Mouse (Mus musculus) yolk sac, embryonic 10.5 days (tissue): ENCODE data around the gene Prom2.

Source experiments
- DNase-seq: peaks from one replicate; pipeline ENCODE4 v3.0.0-alpha.2; 2017; ENCODE audit warnings: low spot score

Gene Prom2

DNA sequence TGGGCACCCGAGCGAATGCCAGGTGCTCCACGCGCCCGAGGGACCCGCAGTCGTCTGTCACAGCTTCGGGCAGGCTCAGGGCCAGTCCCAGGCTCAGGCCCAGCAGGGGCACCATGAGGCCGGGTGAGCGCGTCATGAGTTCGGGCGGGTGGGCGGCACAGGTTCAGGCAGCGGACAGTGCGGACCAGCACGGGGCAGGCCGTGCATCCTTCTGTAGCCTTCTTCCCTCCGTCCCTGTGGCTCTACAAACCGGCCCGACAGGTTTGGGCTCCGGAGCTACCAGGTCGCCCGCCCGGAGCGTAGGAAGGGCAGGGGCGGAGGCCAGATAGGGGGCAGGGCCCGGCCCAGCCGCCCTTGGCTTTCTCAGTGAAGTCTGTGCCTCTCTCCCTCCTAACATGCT, at the start of gene Prom2:
Gene Prom2 (minus strand): TSS at position 283 of the 400 bp plus-strand sequence.
- DNase-seq = no peak

DNA sequence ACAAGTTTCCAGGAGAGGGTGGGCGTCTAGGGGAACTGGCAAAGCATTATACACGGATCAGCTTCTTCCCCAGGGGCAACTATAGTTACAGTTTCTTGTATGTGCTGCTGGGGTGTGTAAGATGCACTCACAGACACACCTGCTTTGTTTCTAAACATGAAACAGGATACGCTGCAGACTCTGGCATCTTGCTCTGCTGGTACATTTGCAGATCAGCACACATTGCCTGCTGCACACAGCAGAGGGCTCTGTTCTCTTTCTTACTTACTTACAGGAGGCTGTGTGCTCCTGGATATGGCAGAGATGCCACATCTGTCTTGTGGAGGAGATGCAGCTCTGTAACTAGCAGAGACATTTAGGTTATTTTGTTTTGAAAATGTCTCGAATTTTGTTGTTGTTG, 49.6 kb upstream of the Prom2 start:
- DNase-seq = no peak

DNA sequence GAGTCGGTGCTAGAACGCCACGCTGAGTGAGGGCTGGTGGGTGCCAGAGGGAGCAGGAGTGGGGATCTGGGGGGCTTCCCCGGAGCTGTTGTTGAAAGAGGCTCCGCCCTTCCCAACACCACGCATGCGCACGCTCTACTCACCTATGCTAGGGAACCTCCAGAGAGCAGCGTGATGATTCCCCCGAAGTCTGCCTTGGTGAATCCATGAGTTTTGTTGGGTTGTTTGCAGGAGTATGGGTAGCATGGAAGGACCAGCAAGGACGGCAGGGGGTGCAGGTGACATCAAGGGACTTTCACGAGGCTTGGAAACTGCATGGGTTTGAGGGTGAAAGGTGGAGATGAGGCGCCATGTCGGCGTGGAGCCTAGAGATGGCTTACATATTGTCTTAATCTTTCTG, 48.9 kb upstream of the Prom2 start:
- DNase-seq = no peak

DNA sequence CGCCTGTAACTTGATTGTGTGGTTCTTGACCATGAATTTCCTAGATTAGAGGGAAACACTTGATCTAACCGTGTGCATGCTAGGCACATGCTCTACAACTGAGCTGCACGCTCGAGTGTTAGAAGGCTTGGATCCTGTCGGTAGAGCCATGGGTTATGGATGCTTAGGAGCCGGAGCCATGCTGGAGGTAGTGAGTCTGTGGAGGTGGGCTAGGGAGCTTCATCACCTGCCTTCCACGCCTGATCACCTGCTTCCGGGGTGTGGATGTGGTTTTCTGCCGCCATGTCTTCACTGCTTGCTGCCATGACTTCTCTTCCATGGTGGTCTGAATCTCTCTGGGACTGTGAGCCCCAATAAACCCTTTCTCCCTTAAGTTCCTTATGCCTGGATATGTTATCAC, 47.6 kb upstream of the Prom2 start:
- DNase-seq = no peak

DNA sequence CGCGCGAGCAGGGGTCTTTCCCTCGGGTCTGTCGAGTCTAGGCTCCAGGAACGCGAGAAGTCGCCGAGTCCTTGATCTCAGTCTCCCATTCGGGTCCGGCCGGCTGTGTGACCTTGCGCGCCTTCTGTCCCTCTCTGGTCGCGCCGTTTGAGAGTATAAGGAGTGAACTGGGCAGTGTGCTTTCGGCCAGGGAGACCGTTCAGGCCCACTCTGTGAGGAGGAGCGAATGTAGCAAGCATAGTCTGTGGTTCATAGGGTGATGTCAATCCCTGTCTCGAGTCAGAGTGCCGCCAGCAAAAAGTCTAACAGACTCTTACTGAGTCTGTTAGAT, 46.2 kb upstream of the Prom2 start:
- DNase-seq = no peak

DNA sequence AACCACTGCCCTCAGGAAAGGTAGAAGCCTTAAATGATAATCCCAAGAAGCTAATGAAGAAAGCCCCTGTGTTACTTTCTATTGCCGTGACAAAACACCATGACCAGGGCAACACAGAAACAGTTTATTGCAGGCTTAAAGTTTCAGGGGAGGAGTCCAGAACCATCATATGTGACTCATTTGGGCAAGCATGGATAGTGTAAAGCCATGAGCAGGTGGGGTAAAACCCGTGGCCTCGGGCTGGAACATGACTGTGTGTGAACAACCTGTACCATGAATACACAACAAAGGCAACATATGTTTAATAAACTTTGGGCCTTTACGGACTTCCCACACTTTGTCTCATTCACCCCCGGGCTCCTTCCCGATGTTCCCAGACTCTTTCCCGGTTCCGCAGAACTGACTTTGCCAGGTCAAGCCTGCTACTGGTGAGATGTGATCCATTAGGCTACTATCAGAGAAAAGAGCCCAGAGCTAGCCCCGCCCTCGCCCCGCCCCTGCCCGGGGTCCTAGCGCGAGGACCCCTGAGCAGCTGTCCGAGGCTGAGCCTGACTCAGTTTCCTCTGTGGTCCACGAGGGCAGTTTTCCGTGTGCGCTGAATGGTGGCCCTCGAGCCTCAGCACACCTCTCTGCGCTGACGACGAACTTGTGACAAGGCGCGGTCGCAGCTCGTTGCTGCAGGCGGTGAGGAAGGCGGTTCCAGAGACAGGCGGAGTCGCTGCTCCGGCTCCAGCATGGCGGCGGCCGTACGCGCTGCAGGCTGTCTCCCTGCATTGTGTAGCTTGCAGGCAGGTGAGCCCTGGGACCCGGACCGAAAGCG, 45.6 kb upstream of the Prom2 start, which contains the start of the genes Zfp661 and Mrps5:
Gene Zfp661 (minus strand): TSS at position 401 of the 820 bp plus-strand sequence.
Gene Mrps5 (plus strand): TSS at position 529 of the 820 bp plus-strand sequence.
- peak; percentile 85 for DNase-seq

DNA sequence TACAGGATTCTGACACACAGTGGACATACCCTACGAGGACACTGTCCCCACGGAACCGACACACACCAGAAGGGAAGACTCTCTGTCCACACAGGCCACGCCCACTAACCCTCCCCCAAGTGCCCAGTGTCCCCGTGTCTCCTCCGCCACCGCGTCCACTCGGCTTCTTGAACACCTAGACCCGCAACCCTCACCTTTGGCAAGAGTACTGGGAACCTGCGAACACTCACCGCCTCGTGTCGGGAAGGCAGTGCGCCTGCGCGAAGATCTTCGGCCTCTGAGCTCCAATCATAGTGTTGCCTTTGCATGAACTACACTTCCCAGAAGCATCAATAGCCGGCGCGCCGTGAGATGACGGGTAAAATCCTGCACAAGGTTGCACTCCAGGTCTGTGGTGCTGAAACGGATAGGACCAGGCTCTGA, 43.2 kb upstream of the Prom2 start:
- peak; percentile 91 for DNase-seq

DNA sequence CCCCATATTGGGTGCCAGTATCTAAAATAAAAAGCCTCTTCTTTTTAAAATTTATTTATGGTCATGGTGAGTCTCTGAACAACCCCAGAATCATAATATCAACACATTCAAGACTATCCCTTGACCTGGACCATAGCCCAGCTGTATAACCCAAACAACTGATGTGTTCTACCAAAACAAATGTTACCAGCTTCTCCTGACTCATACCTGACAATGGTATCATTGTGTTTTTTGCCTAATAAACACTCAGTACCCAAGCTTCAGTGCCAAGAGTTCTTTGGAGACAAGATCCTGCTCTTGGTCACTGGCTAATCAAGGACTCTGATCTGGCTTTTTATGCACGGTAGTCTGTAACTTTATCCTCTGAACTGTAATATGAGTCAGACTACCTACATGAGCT, 32.1 kb upstream of the Prom2 start:
- DNase-seq = no peak

DNA sequence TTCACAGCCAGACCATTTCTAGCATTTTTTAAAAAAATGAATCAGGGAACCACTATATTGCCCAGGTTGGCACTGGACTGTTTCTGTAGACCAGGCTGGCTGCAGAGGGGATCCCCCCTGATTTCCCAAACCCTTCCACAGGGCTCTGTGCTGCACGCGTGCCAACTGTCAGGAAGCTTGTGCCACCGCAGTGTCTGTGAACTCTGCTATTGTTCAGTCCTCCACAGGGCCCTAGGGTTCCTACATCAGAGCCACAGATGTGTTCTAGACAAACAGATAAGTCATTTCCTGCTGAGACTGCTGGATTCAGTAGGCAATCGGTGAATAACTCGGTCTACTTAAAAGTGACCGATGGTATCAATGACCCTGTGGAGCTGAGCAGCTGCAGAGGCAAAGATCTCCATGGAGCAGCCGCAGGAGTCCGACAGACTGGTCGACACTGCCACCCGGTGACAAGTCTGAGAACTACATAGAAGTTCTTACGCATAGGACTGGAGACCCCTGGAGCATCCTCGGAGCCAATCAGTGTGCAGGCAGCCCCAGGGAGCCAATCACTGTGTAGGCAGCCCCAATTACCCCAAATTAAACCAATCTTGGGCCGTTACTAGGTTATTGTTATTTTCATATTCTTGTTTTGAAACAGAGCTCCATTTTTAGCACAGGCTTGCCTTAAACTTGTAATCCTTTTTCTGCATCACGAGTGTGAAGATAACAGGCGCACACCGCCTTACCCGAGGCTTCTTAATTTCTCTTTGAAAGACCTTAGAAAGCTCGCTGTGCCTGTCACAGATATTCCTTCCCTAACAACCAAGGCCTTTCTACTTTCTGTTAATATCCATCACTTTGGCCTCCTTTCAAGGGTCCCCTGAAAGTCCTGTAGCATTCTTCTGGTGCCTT, 18.1 kb upstream of the Prom2 start:
- DNase-seq = peak; percentile 64

DNA sequence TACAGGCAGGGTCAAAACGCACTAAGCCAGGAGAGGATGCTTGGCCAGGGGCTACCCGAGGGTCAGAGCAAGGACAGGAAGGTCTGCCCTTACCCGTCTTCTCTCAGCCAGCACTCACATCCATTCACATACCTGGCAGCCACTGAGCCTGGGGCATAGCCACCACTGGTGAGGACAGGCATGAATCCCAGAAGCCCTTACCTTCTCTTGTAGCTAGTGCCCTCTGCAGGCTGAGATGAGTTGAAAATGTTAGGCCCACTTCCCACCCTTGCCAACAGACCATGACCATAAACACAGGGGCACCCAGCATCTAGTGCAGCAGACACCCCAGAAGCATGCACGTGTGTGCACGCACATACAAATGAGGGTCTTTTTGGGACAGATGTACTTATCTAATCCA, 9.8 kb upstream of the Prom2 start:
- no peak for DNase-seq

DNA sequence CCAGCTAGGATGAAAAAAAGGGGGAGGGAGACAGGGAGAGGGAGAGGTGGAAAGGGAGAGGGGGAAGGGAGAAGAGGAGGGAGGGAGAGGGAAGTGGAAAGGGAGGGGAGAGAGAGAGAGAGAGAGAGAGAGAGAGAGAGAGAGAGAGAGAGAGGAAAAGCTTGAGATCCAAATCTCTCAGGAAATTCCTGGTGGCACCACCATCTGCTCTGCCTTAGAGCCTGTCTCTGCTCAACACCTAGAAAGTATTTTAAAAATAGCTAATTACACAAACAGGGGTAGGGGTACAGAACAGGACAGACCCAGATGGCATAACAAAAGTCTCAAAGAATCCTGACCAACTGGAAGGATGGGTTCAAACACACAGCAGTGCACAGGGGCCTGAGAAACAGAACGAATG, 9.2 kb upstream of the Prom2 start:
- no peak for DNase-seq

DNA sequence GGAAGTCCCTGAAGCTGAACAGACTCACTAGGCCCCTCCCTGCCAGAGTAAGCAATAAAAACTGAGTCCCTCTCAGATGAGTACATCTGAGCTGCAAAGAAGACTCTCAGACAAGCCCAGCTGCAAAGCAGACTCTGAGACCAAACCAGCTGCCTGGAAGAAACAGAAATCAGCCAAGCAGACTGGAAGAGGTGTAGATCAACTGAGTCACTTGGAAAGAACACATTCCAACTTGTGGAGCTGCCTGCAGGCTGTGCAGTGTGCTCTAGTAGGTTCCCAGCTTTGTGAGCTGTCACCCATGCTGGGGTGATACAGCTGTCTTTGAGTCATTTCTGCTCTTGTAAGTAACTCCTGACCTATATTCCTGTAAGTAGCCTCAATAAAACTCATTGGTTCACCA, 8.4 kb upstream of the Prom2 start:
- no peak for DNase-seq

DNA sequence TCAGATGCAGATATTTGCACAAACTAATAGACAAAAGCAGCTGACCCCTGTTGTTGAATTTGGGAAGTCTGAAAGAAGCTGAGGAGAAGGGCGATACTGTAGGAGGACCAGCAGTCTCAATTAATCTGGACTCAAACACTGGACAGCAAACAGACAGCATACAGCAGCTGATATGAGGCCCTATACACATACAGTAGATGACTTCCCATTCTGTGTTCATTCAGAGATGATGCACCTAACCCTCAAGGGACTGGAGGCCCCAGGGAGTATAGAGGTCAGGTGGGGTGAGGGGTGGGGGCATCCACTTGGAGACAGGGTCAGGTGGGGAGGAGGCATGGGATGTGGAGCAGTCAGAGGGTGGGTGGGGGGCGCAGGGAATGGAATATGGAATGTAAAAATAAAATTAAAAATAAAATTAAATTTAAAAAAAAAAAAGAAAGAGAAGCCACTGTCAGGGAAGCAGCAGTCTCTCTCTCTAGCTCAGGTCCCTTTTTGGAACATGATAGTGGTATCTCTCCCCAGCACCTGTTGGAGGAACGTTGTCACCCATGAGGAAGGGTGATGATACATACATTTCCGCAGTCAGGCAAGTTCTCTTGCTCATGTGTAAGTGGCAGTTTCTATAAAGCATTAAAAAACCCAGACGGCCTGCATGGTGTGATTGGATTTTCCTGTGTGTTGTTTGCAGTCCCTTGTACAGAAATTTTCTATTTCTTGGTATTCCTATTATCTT, 7.2 kb upstream of the Prom2 start:
- DNase-seq = no peak

DNA sequence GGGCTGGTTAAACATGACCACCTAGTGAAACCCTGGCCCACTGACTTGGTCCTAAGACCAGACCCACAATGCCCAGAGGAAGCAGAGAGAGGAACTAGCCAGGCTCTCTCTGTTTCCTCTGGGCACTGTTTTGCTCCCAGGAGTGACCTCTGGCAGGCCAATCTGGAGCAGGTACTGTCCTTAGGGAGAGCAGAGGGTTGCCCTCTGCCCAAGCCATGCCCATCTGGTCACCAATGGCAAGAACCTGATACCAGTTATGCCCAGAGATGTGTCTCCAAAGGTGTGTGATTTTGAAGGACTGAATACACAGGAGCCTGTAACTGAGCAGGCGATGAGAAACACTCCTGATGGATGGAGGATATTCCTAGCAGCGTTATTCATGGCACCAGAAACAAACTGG, 430 bp upstream of the Prom2 start:
- no peak for DNase-seq

DNA sequence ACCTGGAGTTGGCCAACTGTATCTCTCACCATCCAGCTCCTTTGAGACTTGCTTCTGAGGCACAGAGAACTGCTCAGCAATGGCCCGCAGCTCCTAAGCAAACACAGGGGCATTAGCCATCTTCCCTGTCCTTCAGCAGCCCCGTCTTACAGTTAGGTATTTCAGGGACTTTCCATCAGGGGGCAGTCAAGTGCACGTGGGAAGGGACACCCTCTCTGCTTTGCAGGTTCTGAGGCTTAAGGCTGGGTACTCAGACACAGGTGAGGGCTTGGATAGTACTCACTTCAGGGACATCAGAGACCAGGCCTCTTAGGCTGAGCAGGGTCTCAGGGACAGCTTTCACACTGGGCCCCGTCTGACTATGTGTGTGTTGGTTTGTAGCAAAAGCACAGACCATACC, 1.8 kb downstream of the Prom2 start:
- no peak for DNase-seq

DNA sequence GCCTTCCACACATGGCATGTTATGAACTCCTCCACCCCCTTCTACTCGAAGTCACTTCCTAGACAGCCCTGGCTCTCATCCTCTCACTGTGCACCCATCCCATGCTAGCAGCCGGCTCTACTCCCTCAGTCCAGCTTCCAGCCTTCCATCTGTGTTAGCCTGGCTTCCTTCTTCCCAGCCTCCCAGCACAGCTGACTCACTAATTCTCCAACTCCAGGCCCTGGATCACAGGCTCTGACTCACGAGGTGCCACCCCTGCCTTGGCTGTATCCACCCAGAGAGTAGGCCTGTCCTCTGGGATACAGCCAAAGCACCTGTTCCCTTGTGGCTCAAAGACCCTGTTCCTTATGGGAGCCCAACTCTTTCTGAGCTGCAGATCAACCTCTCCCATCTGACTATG, 3.7 kb downstream of the Prom2 start:
- DNase-seq = no peak

DNA sequence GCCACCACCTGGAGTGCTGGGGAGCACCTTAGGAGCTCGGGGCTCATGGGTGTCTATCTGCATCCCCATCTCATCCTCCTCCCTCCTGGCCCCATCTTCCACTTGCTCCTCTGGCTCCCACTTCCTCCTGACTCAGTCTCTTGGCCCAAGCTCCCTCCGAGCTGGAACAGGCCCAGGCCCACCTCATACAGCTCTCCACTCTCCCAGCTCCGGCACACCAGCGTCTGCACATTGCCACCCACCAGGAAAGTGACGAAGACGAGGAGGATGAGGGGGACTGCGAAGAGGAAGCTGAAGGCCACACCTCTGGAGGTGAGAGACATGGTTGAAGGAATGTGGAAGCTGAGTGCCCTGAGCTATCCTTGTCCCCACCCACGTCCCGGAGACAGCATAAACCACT, 5.9 kb downstream of the Prom2 start:
- no peak for DNase-seq

DNA sequence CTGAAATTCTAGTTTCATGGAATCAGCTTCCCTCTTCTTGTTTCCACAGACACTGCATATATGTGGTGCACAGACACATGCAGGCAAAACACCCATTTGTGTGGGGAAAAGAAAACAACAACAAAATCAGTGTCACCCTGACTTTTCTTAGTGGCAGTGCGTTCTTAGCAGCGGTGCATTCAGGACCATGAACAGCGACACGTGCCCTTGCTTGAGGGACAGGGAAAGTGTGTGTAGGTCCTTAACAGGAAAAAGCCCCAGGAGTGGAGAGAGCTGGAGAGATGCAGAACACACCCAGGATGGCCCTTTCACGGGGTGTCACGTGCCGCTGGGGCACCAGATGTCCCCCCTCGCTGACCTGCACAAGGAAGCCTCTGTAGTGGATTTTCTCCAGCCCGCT, 8.9 kb downstream of the Prom2 start:
- no peak for DNase-seq

DNA sequence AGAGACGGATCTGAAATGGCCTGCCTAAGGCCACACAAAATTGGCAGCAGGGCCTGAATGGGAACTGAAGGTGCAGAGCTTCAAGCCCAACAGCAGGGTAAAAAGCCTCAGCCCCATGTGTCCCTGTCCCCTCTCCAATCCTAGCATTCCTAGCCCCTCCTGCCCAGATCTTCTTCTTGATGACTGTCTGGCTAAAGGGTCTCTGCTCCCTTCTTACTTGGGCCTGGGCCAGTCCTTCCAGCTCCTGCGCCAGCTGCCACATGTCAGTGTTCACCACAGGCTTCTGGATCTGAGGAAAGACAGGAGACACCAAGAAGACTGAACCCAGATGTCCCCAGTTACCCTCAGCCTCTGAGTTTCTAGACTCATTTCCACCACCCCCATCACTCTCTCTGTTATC, 9.7 kb downstream of the Prom2 start:
- DNase-seq = no peak

DNA sequence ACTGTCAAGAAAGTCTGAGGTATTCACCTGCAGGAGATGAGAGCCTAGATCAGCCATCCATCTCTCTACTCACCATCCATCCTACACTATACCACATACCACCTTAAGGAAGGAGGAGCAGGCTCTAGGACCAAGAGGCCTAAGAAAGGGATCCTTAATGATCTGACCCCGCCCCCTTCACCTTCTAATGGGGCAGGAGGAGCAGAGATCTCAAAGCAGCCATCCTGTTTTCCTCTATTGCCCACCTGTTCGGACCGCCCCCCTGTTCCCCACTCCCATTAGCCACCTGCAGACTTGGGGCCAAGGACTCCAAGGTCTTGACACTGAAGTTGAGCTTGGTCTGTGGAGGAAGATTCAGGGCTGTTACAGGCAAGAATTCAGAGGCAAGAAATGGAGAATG, 10.8 kb downstream of the Prom2 start:
- DNase-seq = no peak

DNA sequence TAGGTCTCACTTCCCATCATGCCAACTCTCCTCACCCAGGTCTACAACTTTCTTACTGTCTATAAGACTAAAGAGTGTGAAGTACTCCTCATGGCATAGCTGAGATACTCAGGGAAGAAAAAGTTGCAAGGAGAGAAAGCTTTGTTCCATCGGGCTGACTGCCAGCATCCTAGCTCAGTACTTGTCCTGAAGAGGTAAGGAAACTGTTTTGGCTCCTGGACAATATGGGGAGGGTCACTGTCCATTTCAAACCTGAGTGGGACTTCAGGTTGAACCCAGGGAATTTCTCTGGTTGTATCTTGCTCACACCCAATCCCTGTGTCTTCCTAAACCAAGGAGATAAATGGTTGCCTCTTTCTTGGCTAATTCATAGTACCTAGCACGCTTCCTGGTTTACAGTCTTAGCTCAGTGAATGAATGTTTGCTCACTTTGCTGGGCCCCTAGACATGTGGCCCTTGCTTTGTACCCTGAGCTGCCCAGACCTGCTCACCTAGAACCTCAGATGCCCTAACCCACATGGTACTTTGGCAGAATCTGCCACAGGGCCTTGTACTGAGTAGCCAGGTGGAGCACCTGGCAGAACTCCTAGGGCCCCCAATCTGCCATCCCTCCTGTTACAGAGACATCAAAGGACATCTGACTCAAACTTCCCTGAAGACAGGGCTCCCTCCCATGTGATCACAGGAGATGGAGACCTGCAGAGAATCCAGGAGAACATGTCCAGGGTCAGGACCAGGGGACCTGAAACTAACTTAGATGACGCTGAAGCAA, 16.1 kb downstream of the Prom2 start:
- no peak for DNase-seq
